Mouse (Mus musculus): ENCODE measurements around the gene Cd5. TPM values are rescaled to one million over a fixed set of nuclear protein-coding genes. Genes with fewer than 3 reads are reported as not detected.

The Cd5 gene
- polyA plus RNA-seq, 1 experiment from 2014 or later, result 0.25 TPM

Other genes starting within 250 kb of the Cd5 start
- gene Cpsf7, start 213.7 kb downstream of the Cd5 start, polyA plus RNA-seq (2014; fragmentation: Nextera tagmentation; extraction: Ambion mirVana), result 52.9 and 66.0 TPM in 2 replicates
- 67.6 and 69.6 TPM in 2 replicates for gene Sdhaf2, start 212.9 kb downstream of the Cd5 start, polyA plus RNA-seq (2014; fragmentation: Nextera tagmentation; extraction: Ambion mirVana)
- 60.0 and 65.8 TPM in 2 replicates for gene Tmem216, start 182.8 kb downstream of the Cd5 start, polyA plus RNA-seq (2014; fragmentation: Nextera tagmentation; extraction: Ambion mirVana)
- 17.8 and 20.5 TPM in 2 replicates for gene Cyb561a3, start 161.8 kb downstream of the Cd5 start, polyA plus RNA-seq (2014; fragmentation: Nextera tagmentation; extraction: Ambion mirVana)
- 42.1 and 44.3 TPM in 2 replicates for gene Tmem138, start 161.6 kb downstream of the Cd5 start, polyA plus RNA-seq (2014; fragmentation: Nextera tagmentation; extraction: Ambion mirVana)
- gene Ddb1, start 133.7 kb downstream of the Cd5 start, polyA plus RNA-seq (2014; fragmentation: Nextera tagmentation; extraction: Ambion mirVana), result 208 and 247 TPM in 2 replicates
- 27.5 and 29.1 TPM in 2 replicates for gene Tkfc, start 133.3 kb downstream of the Cd5 start, polyA plus RNA-seq (2014; fragmentation: Nextera tagmentation; extraction: Ambion mirVana)
- 0.53 and 0.83 TPM in 2 replicates for gene Vwce, start 104.8 kb downstream of the Cd5 start, polyA plus RNA-seq (2014; fragmentation: Nextera tagmentation; extraction: Ambion mirVana)
- gene Pga5, start 60.9 kb downstream of the Cd5 start, polyA plus RNA-seq (2014; fragmentation: Nextera tagmentation; extraction: Ambion mirVana), result not detected in 2 replicates
- gene Vps37c, start 50.3 kb downstream of the Cd5 start, polyA plus RNA-seq (2014; fragmentation: Nextera tagmentation; extraction: Ambion mirVana), result 27.3 and 32.1 TPM in 2 replicates
- gene Cd6, start 91.1 kb upstream of the Cd5 start, polyA plus RNA-seq (2014; fragmentation: Nextera tagmentation; extraction: Ambion mirVana), result not detected in 2 replicates
- 0.20 and 0.54 TPM in 2 replicates for gene Slc15a3, start 100.7 kb upstream of the Cd5 start, polyA plus RNA-seq (2014; fragmentation: Nextera tagmentation; extraction: Ambion mirVana)
- 183 and 191 TPM in 2 replicates for gene Tmem132a, start 130.9 kb upstream of the Cd5 start, polyA plus RNA-seq (2014; fragmentation: Nextera tagmentation; extraction: Ambion mirVana)
- 35.8 and 41.2 TPM in 2 replicates for gene Tmem109, start 143.0 kb upstream of the Cd5 start, polyA plus RNA-seq (2014; fragmentation: Nextera tagmentation; extraction: Ambion mirVana)
- 39.2 and 69.0 TPM in 2 replicates for gene Prpf19, start 156.2 kb upstream of the Cd5 start, polyA plus RNA-seq (2014; fragmentation: Nextera tagmentation; extraction: Ambion mirVana)
- 0.33 and 0.38 TPM in 2 replicates for gene Zp1, start 181.6 kb upstream of the Cd5 start, polyA plus RNA-seq (2014; fragmentation: Nextera tagmentation; extraction: Ambion mirVana)
- 0.16 and 0.18 TPM in 2 replicates for gene Ptgdr2, start 198.2 kb upstream of the Cd5 start, polyA plus RNA-seq (2014; fragmentation: Nextera tagmentation; extraction: Ambion mirVana)
- 10.7 and 12.5 TPM in 2 replicates for gene Ccdc86, start 210.3 kb upstream of the Cd5 start, polyA plus RNA-seq (2014; fragmentation: Nextera tagmentation; extraction: Ambion mirVana)
- gene Ms4a10, start 235.7 kb upstream of the Cd5 start, polyA plus RNA-seq (2014; fragmentation: Nextera tagmentation; extraction: Ambion mirVana), result not detected in 2 replicates

All from midbrain, embryonic 14.5 days (tissue).